Comparison of ENCODE assay signal across 14 mouse cellular contexts in genomic region chr9:120023086-120023811, GRCm38 (mm10). TPM values are rescaled to one million over a fixed set of nuclear protein-coding genes. Genes with fewer than 3 reads are reported as not detected.
DNase-seq lines count a peak whose midpoint lies in the region; TF ChIP-seq lines count a peak whose summit lies in the region.
"Had no signal": no experiment of that assay in that cellular context is flagged by ENCODE, and none has a peak within 500 bp of the region (broad histone marks: within the 10 kb centered on the region; RNA-seq: fewer than 3 reads in every experiment).

Xirp1 (minus strand) TSS chr9:120023598.

- H3ac ChIP-seq in C2C12 (ENCODE audit: control insufficient read depth, insufficient read length, low read depth): peak within 1 kb of the TSS; percentile 24

- H3K79me2 ChIP-seq in C2C12 (ENCODE audit: control insufficient read depth, insufficient read depth): no peaks in the 10 kb centered on the region

- peak; percentile 68 for DNase-seq in gastrocnemius, adult 18-20 months (ENCODE audit: low spot score)
- no peak for DNase-seq in heart, adult 8-10 months (ENCODE audit: low spot score)
- DNase-seq in heart, postnatal 14 days: no peak
- no peak for DNase-seq in right cerebral cortex, postnatal 36 days (ENCODE audit: low spot score in 2 of 2)
- no peak for DNase-seq in spleen, adult 12 weeks (ENCODE audit: low spot score)
- DNase-seq in adrenal gland, adult 8-10 months: no peak
- DNase-seq in thymus, postnatal 14 days: no peak
- DNase-seq: lung, adult 2 months had no signal

- no peaks in the 10 kb centered on the region for H3K79me3 ChIP-seq in C2C12 (ENCODE audit: low read depth)

- no peak within 1 kb of the TSS for H3K4me3 ChIP-seq in C2C12 (ENCODE audit: insufficient read depth, poor library complexity, severe bottlenecking)
- H3K4me3 ChIP-seq: forebrain, embryonic 13.5 days; kidney, embryonic 15.5 days had no signal

- intact Hi-C loops in heart, postnatal 14 days (cut with DNase I): no loop called here

- H3K27me3 ChIP-seq in C2C12 (ENCODE audit: control insufficient read depth, insufficient read depth, insufficient read length): no peaks in the 10 kb centered on the region
- H3K27me3 ChIP-seq: forebrain, embryonic 13.5 days; kidney, embryonic 15.5 days had no signal

- no peaks in the 10 kb centered on the region for H3K36me3 ChIP-seq in C2C12 (ENCODE audit: control insufficient read depth, insufficient read depth)
- H3K36me3 ChIP-seq: kidney, embryonic 15.5 days had no signal

- no peak for TF ChIP-seq CTCF in C2C12 (IDR thresholded peaks at IDR 0.05; ENCODE audit: control insufficient read depth, insufficient read depth, insufficient read length)

TF ChIP-seq in C2C12, 6 proteins besides CTCF, POLR2A, EP300 and RAD21:
- no peak for TF ChIP-seq FOSL1 (IDR thresholded peaks at IDR 0.05; ENCODE audit: insufficient read depth, low read length, poor library complexity, severe bottlenecking)
- TF ChIP-seq MYOG (IDR thresholded peaks at IDR 0.05; ENCODE audit: control insufficient read depth, extremely low read depth, insufficient read length): no peak
- no peak for TF ChIP-seq MYOD1 (IDR thresholded peaks at IDR 0.05; ENCODE audit: control insufficient read depth, insufficient read length, low read depth)
- TF ChIP-seq CEBPB (IDR thresholded peaks at IDR 0.05; ENCODE audit: low read depth): no peak
- TF ChIP-seq USF1 (IDR thresholded peaks at IDR 0.05; ENCODE audit: low read depth): no peak
- TF ChIP-seq MAX (IDR thresholded peaks at IDR 0.05): no peak

RNA-seq across cellular contexts. Expression of gene Xirp1, which starts in this region (rescaled TPM):
- 3.5 TPM for polyA plus RNA-seq in C2C12 (2012; fragmentation: generic; extraction: Trizol)
- 100 to 1,000 TPM in 1 of 2 experiments, 10 to 100 TPM in 1; 81.3 to 590 TPM for total RNA-seq in gastrocnemius, adult 18-20 months (2021)
- total RNA-seq in heart, adult 8-10 months (2022): 100 to 1,000 TPM; 130 to 157 (median 141) TPM
- 100 to 1,000 TPM; 105 to 114 TPM for total RNA-seq in heart, postnatal 14 days (2021)
- under 1 TPM; 0.06 to 0.16 (median 0.10) TPM for total RNA-seq in adrenal gland, adult 8-10 months (2022)
- total RNA-seq: neutrophil, adult 5-6 weeks had no signal
- polyA plus RNA-seq: forebrain, embryonic 13.5 days; limb, embryonic 11.5 days; thymus, postnatal 0 days had no signal

Comparison
In these comparisons a context has a peak if more than half of its experiments do, and no peak if none do; other contexts are left out.
1. RNA of gene Xirp1 (total RNA-seq): 81.3 to 590 TPM in gastrocnemius, adult 18-20 months, 130 to 157 TPM in heart, adult 8-10 months and 105 to 114 TPM in heart, postnatal 14 days; 0.06 to 0.16 TPM in adrenal gland, adult 8-10 months; every median in the first group is over 10 times any median in the second.